Mouse (Mus musculus) intestine, embryonic 16.5 days (tissue): ENCODE measurements around the gene Gm49721. TPM values are rescaled to one million over a fixed set of nuclear protein-coding genes. Genes with fewer than 3 reads are reported as not detected.
"Not testable (repeated sequence)": the region's sequence is repeated elsewhere in the genome, so short reads cannot be mapped to it uniquely, and the experiment has no call there.

Experiments
- ATAC-seq: fragments of 200-750 bp; cut with Nextera tagmentation; 2 replicates; pipeline ENCODE4 v1.8.0; 2017; ENCODE audit warnings: moderate TSS enrichment, moderate library complexity
- H3K27ac ChIP-seq: fragments of 300-500 bp; sonication (generic); 2 replicates; pipeline ENCODE4 v1.5.1; 2014; ENCODE audit warnings: mild to moderate bottlenecking, low read length
- H3K27me3 ChIP-seq: fragments of 300-500 bp; sonication (generic); replicated peaks from 2 replicates; pipeline ENCODE4 v1.6.1; 2014; ENCODE audit warnings: low read length, control low read depth, mixed read lengths; ENCODE audit not compliant: control insufficient read depth, insufficient read depth
- H3K36me3 ChIP-seq: fragments of 300-500 bp; sonication (generic); 2 replicates; pipeline ENCODE4 v1.6.1; 2014; ENCODE audit warnings: low read length, control low read depth; ENCODE audit not compliant: control insufficient read depth, insufficient read depth
- H3K4me1 ChIP-seq: fragments of 300-500 bp; sonication (generic); 2 replicates; pipeline ENCODE4 v1.6.1; 2014; ENCODE audit warnings: low read length, control low read depth, mixed read lengths; ENCODE audit not compliant: control insufficient read depth, insufficient read depth
- H3K4me2 ChIP-seq: fragments of 300-500 bp; sonication (generic); 2 replicates; pipeline ENCODE4 v1.6.1; 2014; ENCODE audit warnings: low read depth, low read length, control low read depth
- H3K4me3 ChIP-seq: fragments of 300-500 bp; sonication (generic); 2 replicates; pipeline ENCODE4 v1.5.1; 2014; ENCODE audit warnings: mild to moderate bottlenecking, low read length
- H3K9ac ChIP-seq: fragments of 300-500 bp; sonication (generic); 2 replicates; pipeline ENCODE4 v1.6.1; 2014; ENCODE audit warnings: low read depth, low read length
- H3K9me3 ChIP-seq: fragments of 300-500 bp; sonication (generic); 2 replicates; pipeline ENCODE4 v1.6.1; 2016; ENCODE audit warnings: low read length, control low read depth; ENCODE audit not compliant: control insufficient read depth
- WGBS: fragments of 180-500 bp; shearing (Covaris S2); extraction: QIAGEN DNeasy Blood & Tissue Kit; methylation state at CpG from one replicate; pipeline ENCODE4 v1.1.7; 2014; 5-methylcytosine and 5-hydroxymethylcytosine counted together
- polyA plus RNA-seq: library from polyadenylated mRNA; unstranded; fragments of >200 nt; fragmentation: Nextera tagmentation; extraction: Ambion mirVana; gene quantifications from 2 replicates; pipeline ENCODE4 v1.2.1, GENCODE M21; 2015

Gene Gm49721
- polyA plus RNA-seq, result not detected in 2 replicates

DNA sequence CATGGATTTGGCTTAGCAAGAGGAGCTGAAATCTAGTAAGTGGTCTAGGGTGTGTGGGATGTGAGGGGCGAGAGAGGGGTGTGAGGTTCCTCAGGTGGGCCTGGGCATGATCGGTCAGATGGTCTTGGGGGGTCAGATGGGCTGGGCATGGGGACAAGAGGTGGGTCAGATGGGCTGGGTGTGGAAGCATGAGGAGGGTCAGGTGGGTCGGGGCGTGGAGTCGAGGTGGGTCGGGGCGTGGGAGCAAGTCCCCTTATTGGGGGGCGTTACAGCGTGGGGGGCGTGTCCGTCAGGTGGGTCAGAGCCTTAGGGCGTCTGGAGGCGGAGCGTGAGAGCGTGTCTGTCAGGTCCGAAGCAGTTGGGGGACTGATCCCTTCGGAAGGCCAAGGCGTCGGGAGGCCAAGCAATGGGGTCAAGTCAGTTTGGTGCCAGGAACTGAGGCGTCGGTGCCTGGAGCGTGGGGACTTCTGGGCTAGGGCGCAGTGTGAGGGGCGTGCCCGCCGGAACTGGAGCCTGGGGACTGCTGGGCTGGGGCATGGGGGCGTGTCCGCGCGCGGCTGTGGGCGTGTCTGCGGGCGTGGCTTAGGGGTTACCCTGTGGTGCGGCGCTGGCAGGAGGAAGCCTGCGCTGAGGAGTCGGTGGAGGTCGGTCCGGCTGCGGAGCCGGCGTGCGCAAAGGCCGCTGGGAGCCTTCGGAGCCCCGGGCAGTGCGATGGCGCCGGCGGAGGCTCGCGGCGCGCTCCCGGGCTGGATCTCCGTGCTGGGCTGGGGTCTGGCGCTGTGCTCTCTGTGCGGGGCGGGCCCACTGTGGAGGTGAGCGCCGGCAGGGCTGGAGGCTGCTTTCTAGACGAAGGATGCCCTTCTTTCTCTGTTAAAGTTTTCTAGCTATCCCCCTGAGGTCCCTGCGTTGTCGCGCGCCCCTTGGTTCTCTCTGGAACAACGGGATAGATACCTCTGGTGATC, at the start of gene Gm49721:
Gene Gm49721, plus strand, starts transcription at position 618 of the 962 bp plus-strand sequence.
- H3K27me3 ChIP-seq, H3K9me3 ChIP-seq, H3K36me3 ChIP-seq, H3K4me1 ChIP-seq, H3K27ac ChIP-seq: not testable (repeated sequence)
- Histone ChIP-seq H3K4me2 (peak within 1 kb of the TSS; percentile 49), H3K9ac (peak within 1 kb of the TSS; percentile 73), H3K4me3 (peak within 1 kb of the TSS; percentile 57)
- peak; percentile 99 for ATAC-seq
- WGBS, result 0% methylated on average over 28 of the region's 68 CpGs

GRCm38 (mm10) chr17:6931625-6932024, 47.1 kb upstream of the Gm49721 start:
- H3K27me3 ChIP-seq, H3K36me3 ChIP-seq, H3K27ac ChIP-seq, H3K4me2 ChIP-seq, H3K9ac ChIP-seq, H3K4me3 ChIP-seq, H3K9me3 ChIP-seq, H3K4me1 ChIP-seq: not testable (repeated sequence)
- ATAC-seq, result peak; percentile 65; the same call in 1 of the 2 replicates
- WGBS, result 67% methylated on average over 6 of the region's 7 CpGs

- not testable (repeated sequence) for H3K4me3 ChIP-seq, H3K4me1 ChIP-seq, H3K36me3 ChIP-seq, H3K4me2 ChIP-seq, H3K27ac ChIP-seq, ATAC-seq, H3K9ac ChIP-seq, H3K27me3 ChIP-seq, H3K9me3 ChIP-seq
- WGBS, result no CpG with 5 or more reads among the region's 4 CpGs
Observed at GRCm38 (mm10) chr17:6942560-6942959, 36.1 kb upstream of the Gm49721 start.

DNA sequence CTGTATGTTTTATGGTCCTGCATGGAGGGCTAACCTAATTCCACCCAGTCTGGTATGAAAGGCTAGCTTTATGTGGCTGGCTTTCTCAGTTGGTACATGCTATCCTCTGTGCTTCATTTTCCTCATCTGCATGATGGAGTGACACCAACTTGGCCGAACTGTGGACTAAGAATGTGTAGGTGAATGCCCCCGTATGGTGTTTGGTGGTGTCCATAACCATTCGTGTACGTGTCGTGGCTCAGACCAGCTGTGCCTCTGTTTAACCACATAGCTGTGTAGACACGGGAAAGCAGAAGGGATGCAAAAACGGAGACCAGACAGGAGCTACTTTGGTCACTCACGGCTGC, 31.1 kb upstream of the Gm49721 start:
- H3K4me1 ChIP-seq, H3K27ac ChIP-seq, H3K9me3 ChIP-seq, H3K36me3 ChIP-seq, H3K27me3 ChIP-seq, ATAC-seq: not testable (repeated sequence)
- Histone ChIP-seq H3K4me3 (peak overlapping the region; percentile 58), H3K9ac (peak overlapping the region; percentile 67; the same call in 1 of the 2 replicates), H3K4me2 (peak overlapping the region; percentile 55)
- WGBS, result no CpG with 5 or more reads among the region's 8 CpGs

DNA sequence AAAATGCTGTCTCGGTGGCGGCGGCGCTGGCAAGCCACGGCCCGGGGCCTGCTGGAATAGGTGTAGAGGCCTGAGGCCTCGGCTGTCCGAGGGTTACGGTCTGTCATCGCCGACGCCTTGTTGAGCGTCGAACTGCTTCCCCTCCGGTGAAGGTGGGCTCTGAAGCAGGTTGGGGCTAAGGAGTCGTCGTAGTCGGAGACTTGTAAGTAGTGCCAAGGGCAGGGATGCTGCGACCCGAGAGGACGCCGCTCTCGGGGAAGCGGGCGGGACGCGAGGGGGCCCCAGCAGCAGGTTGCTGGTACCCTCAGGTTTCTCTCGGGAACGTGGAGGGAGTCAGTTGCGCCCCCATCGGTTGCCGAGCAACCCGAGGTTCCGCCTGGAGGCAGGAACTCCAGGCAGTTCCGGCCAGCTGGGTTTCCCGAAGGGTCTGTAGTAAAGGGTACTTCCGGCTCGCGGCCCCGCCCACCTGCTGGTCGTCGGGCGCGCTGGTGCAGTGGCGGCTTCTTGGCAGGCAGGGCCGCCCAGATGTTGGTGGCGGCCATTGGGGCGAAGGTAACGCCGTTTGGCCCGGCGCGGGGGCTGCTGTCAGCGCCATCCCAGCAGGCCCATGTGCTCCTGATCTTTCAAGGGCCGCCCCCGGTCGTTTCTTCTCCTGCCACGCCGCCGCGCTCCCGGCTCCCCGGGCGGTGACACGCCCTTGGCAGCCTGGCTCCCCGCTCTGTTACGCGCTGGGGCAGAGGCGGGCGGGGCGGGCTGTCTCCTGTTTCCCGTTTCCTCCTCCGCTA, 30.5 kb upstream of the Gm49721 start, which contains the start of gene Rsph3b:
Gene Rsph3b, minus strand, starts transcription at position 699 of the 785 bp plus-strand sequence.
- Histone ChIP-seq H3K9ac (peak within 1 kb of the TSS; percentile 67), H3K27ac (peak within 1 kb of the TSS; percentile 87), H3K4me2 (peak within 1 kb of the TSS; percentile 55), H3K4me3 (peak within 1 kb of the TSS; percentile 58)
- H3K36me3 ChIP-seq, H3K9me3 ChIP-seq, H3K4me1 ChIP-seq, H3K27me3 ChIP-seq: not testable (repeated sequence)
- WGBS, result under 1% methylated on average over 63 of the region's 73 CpGs
- peak; percentile 98 for ATAC-seq

GRCm38 (mm10) chr17:6948769-6949228, 29.9 kb upstream of the Gm49721 start:
- ATAC-seq, result peak; percentile 45
- H3K36me3 ChIP-seq, H3K27me3 ChIP-seq, H3K4me1 ChIP-seq, H3K9me3 ChIP-seq: not testable (repeated sequence)
- Histone ChIP-seq H3K9ac (peak overlapping the region; percentile 67), H3K4me3 (peak overlapping the region; percentile 58), H3K27ac (peak overlapping the region; percentile 87), H3K4me2 (peak overlapping the region; percentile 55)
- 6% methylated on average over 9 of the region's 9 CpGs for WGBS

DNA sequence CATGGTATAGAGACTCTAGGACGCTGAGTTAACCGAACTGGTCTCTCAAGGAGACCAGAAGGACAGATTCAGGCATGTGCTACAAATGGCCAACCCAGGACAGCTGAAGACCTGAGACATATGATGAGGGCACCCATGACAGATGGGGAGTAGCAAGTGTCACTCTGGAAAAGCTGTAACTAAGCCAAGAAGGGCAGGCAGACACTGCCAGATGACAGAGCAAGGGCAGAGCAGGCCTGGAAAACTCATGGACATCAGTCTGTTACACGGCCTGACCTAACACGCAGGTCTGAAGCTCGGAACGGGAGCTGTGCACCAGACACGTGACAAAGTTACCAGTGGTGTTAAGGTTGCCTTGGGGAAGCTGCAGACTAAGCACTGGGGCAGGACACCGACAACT, 19.8 kb upstream of the Gm49721 start:
- not testable (repeated sequence) for H3K4me3 ChIP-seq, H3K36me3 ChIP-seq, H3K9ac ChIP-seq, H3K27me3 ChIP-seq, ATAC-seq, H3K27ac ChIP-seq, H3K4me2 ChIP-seq, H3K9me3 ChIP-seq, H3K4me1 ChIP-seq
- WGBS, result 84% methylated on average over 6 of the region's 8 CpGs

DNA sequence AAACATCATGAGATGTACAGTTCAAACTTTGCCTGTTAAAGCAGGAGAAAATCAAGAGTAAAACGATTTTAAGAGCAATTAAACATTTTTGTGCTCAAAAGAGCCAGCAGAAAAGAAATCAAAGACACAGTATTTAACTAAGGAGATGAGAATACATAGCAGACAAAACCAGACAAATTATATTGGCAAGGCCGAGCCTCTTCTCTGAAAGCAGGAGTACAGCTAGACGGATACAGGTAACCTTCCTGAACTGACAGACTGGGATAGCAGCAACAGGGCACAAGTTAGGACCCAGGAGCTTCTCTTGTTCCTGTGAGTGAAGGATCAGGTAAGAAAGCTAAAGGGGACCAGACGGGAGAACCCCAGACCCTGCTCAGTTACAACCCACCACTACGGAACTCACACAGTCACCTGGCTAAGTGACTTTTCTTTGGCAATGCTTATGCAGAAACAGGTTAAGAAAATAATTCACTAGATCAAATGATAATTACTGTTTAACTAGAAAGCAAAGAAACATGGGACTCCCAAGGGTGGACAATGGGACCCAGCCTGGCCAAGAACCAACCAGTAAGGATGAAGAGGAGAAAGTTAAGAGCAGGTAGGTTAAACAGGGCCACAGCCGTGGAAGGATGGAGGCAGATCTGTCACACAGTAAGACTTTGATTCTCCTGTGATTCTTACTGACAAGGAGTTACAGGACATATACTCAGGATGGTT, 19.0 kb upstream of the Gm49721 start:
- H3K27me3 ChIP-seq, H3K9me3 ChIP-seq, ATAC-seq, H3K4me1 ChIP-seq, H3K36me3 ChIP-seq, H3K27ac ChIP-seq, H3K9ac ChIP-seq: not testable (repeated sequence)
- peak overlapping the region; percentile 40 for H3K4me2 ChIP-seq
- WGBS, result 60% methylated on average over 3 of the region's 6 CpGs
- H3K4me3 ChIP-seq, result peak overlapping the region; percentile 52

DNA sequence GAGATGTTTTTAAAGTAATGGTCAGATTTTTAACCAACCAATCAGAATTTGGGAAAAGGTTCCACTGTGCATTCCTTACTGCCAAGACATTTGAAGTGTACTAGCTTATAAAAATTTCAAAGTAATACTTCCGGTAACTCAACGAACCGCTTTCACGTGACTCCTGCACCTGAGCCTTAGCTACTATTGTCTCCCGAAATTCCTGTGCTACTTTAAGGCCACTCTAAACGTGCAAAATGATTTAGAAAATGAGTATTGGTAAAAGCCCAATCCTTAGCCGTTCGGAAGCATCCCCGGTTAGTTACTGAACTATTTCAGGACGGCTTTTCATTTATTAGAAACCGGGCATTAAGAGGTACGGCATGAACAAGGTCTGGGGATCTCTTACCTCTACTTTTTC, 18.4 kb upstream of the Gm49721 start:
- Histone ChIP-seq H3K4me2 (peak overlapping the region; percentile 40; the same call in 1 of the 2 replicates), H3K4me3 (peak overlapping the region; percentile 52)
- not testable (repeated sequence) for H3K9ac ChIP-seq, H3K27me3 ChIP-seq, H3K36me3 ChIP-seq, H3K4me1 ChIP-seq, H3K9me3 ChIP-seq, H3K27ac ChIP-seq, ATAC-seq
- 0% methylated on average over 11 of the region's 12 CpGs for WGBS
